Mouse (Mus musculus): ENCODE measurements around the gene Chaf1b. TPM values are rescaled to one million over a fixed set of nuclear protein-coding genes. Genes with fewer than 3 reads are reported as not detected.

The Chaf1b gene
- total and polyA plus RNA-seq, 3 experiments, result 48.2 to 53.9 TPM; not detected in 1

- TF ChIP-seq MEF2A (IDR thresholded peaks at IDR 0.05; ENCODE audit: extremely low read depth, insufficient replicate concordance, low read depth, low read length, poor library complexity, severe bottlenecking), result no peak
- no peak for TF ChIP-seq TCF12 (IDR thresholded peaks at IDR 0.05; ENCODE audit: low read depth, low read length)
- TF ChIP-seq POLR2AphosphoS5 (IDR thresholded peaks at IDR 0.05; ENCODE audit: borderline replicate concordance, low read depth, low read length), result no peak
- TF ChIP-seq POLR2AphosphoS2 (IDR thresholded peaks at IDR 0.05; ENCODE audit: low read length), result no peak
- no peak for TF ChIP-seq ZNF384 (IDR thresholded peaks at IDR 0.05; ENCODE audit: low read depth, low read length)
- no peak for TF ChIP-seq ZKSCAN1 (IDR thresholded peaks at IDR 0.05; ENCODE audit: low read depth, low read length)
- TF ChIP-seq BHLHE40 (IDR thresholded peaks at IDR 0.05; ENCODE audit: borderline replicate concordance, low read depth, low read length), result no peak
- TF ChIP-seq CHD2 (IDR thresholded peaks at IDR 0.05; ENCODE audit: low read length), result no peak
- no peak for DNase-seq (ENCODE audit: low read depth, low spot score)
- Histone ChIP-seq H3K27me3 (ENCODE audit: control insufficient read depth in 1 of 2, insufficient read depth in 2 of 2, low read length in 2 of 2) (no peaks in the 10 kb centered on the region; a peak in 1 of 4 replicates), H3K27ac (ENCODE audit: control insufficient read depth, low read depth, low read length) (no peak overlapping the region), H3K4me3 (ENCODE audit: control insufficient read depth in 1 of 2, insufficient read depth in 1 of 2, low read depth in 2 of 2, low read length in 2 of 2) (no peak overlapping the region), H3K9ac (ENCODE audit: control insufficient read depth, low read depth, low read length, poor library complexity, severe bottlenecking) (no peak overlapping the region), H3K4me1 (ENCODE audit: control insufficient read depth in 1 of 2, insufficient read depth in 2 of 2, low read length in 2 of 2) (peaks cover 2 to 7% of the 10 kb centered on the region in 2 experiments; a peak in 1 of 4 replicates), H3K79me2 (ENCODE audit: control insufficient read depth, insufficient read depth, low read length, poor library complexity) (no peaks in the 10 kb centered on the region), H3K36me3 (ENCODE audit: control insufficient read depth in 1 of 2, insufficient read depth in 2 of 2, low read length in 2 of 2) (no peaks in the 10 kb centered on the region), H3K9me3 (replicated peaks; ENCODE audit: insufficient read depth, low read length) (no peaks in the 10 kb centered on the region)
These were observed 58.3 kb downstream of the Chaf1b start for GRCm38 (mm10) chr16:93941781-93942567.

- H3K27ac ChIP-seq (ENCODE audit: control insufficient read depth, low read depth, low read length), result no peak overlapping the region
- no peaks in the 10 kb centered on the region for H3K36me3 ChIP-seq (ENCODE audit: control insufficient read depth in 1 of 2, insufficient read depth in 2 of 2, low read length in 2 of 2)
- H3K4me3 ChIP-seq (ENCODE audit: control insufficient read depth in 1 of 2, insufficient read depth in 1 of 2, low read depth in 2 of 2, low read length in 2 of 2), result no peak overlapping the region
- H3K9me3 ChIP-seq (replicated peaks; ENCODE audit: insufficient read depth, low read length), result no peaks in the 10 kb centered on the region
- TF ChIP-seq RAD21 (IDR thresholded peaks at IDR 0.05; ENCODE audit: low read depth, low read length), result peak; percentile 5
- TF ChIP-seq POLR2AphosphoS2 (IDR thresholded peaks at IDR 0.05; ENCODE audit: low read length), result no peak
- TF ChIP-seq CTCF (IDR thresholded peaks at IDR 0.05 in 2 of 3, conservative IDR thresholded peaks at IDR 0.05 in 1 of 3; ENCODE audit: control insufficient read depth in 1 of 3, insufficient read depth in 1 of 3, low read depth in 2 of 3, low read length in 3 of 3, poor library complexity in 1 of 3, severe bottlenecking in 1 of 3), result peak in 1 of 3 experiments; percentile 39; a peak in 2 of 6 replicates
- TF ChIP-seq SMC3 (IDR thresholded peaks at IDR 0.05; ENCODE audit: low read depth, low read length), result peak; percentile 36
- TF ChIP-seq SIN3A (IDR thresholded peaks at IDR 0.05; ENCODE audit: low read length), result no peak
- H3K4me1 ChIP-seq (ENCODE audit: control insufficient read depth in 1 of 2, insufficient read depth in 2 of 2, low read length in 2 of 2), result peaks cover 2 to 7% of the 10 kb centered on the region in 2 experiments; a peak in 1 of 4 replicates
- H3K79me2 ChIP-seq (ENCODE audit: control insufficient read depth, insufficient read depth, low read length, poor library complexity), result no peaks in the 10 kb centered on the region
- H3K9ac ChIP-seq (ENCODE audit: control insufficient read depth, low read depth, low read length, poor library complexity, severe bottlenecking), result no peak overlapping the region
- no peaks in the 10 kb centered on the region for H3K27me3 ChIP-seq (ENCODE audit: control insufficient read depth in 1 of 2, insufficient read depth in 2 of 2, low read length in 2 of 2)
- peak; percentile 19 for DNase-seq (ENCODE audit: low read depth, low spot score)
These were observed 59.2 kb downstream of the Chaf1b start for GRCm38 (mm10) chr16:93942796-93943502.

All from MEL (cell line).